In genomic region chr19:6631817-6632216, GRCm38 (mm10) we compare ENCODE assay signal across 25 mouse cellular contexts.
"Had no signal": no experiment of that assay in that cellular context is flagged by ENCODE, and none has a peak within 500 bp of the region (broad histone marks: within the 10 kb centered on the region; RNA-seq: fewer than 3 reads in every experiment).

No protein-coding gene starts in this region.

- H3K27ac ChIP-seq: gastrocnemius, adult 2 months; heart, embryonic 10.5 days; hindbrain, embryonic 10.5 days; hindbrain, embryonic 12.5 days; hindbrain, embryonic 14.5 days; layer of hippocampus, adult 2 months; left cerebral cortex, adult 2 months; limb, embryonic 10.5 days; limb, embryonic 12.5 days; liver, embryonic 13.5 days had no signal

- H3K4me3 ChIP-seq: gastrocnemius, adult 2 months; heart, embryonic 10.5 days; heart, embryonic 12.5 days; hindbrain, embryonic 10.5 days; hindbrain, embryonic 12.5 days; layer of hippocampus, adult 2 months; left cerebral cortex, adult 2 months; limb, embryonic 10.5 days; limb, embryonic 12.5 days; liver, embryonic 13.5 days had no signal

- H3K27me3 ChIP-seq: hindbrain, embryonic 12.5 days; liver, embryonic 13.5 days had no signal

- DNase-seq: gastrocnemius, adult 2 months; gastrocnemius, postnatal 10 days; gastrocnemius, postnatal 25 days; heart, adult 18-20 months; heart, postnatal 10 days; heart, postnatal 4 days; kidney, adult 18-20 months; kidney, adult 8-10 months; kidney, postnatal 10 days; kidney, postnatal 4 days; liver; liver, embryonic 13.5 days had no signal

- H3K4me1 ChIP-seq: heart, embryonic 12.5 days; liver, embryonic 13.5 days had no signal

- H3K9ac ChIP-seq: heart, embryonic 12.5 days; hindbrain, embryonic 12.5 days; hindbrain, embryonic 14.5 days; limb, embryonic 12.5 days; liver, embryonic 13.5 days had no signal

- H3K36me3 ChIP-seq: heart, embryonic 10.5 days; heart, embryonic 12.5 days; hindbrain, embryonic 10.5 days; hindbrain, embryonic 12.5 days; limb, embryonic 10.5 days; limb, embryonic 12.5 days; liver, embryonic 13.5 days had no signal

- H3K4me2 ChIP-seq: heart, embryonic 12.5 days; hindbrain, embryonic 12.5 days; hindbrain, embryonic 14.5 days; limb, embryonic 12.5 days; liver, embryonic 11.5 days; liver, embryonic 13.5 days had no signal

- H3K9me3 ChIP-seq: heart, embryonic 10.5 days; heart, embryonic 12.5 days; hindbrain, embryonic 10.5 days; hindbrain, embryonic 12.5 days; limb, embryonic 10.5 days; limb, embryonic 12.5 days; liver, embryonic 13.5 days had no signal

- ATAC-seq: hindbrain, embryonic 16.5 days; inflammation-experienced regulatory T-cells, adult 6 months; intestine, postnatal 0 days had no signal
